1 mouse cellular context compared by ENCODE assay signal in genomic region chr7:99821953-99822352, GRCm38 (mm10).
TF ChIP-seq lines count a peak whose summit lies in the region.

No protein-coding gene starts in this region.

TF ChIP-seq in MEL, 35 proteins besides CTCF, POLR2A, EP300 and RAD21:
- TF ChIP-seq MXI1 (IDR thresholded peaks at IDR 0.05; ENCODE audit: low read depth, low read length) (no peak), MYB (IDR thresholded peaks at IDR 0.05; ENCODE audit: low read depth, low read length) (no peak), POLR2AphosphoS5 (IDR thresholded peaks at IDR 0.05; ENCODE audit: borderline replicate concordance, low read depth, low read length) (no peak), ZNF384 (IDR thresholded peaks at IDR 0.05; ENCODE audit: low read depth, low read length) (no peak), MYC (IDR thresholded peaks at IDR 0.05; ENCODE audit: low read depth, low read length) (no peak), RCOR1 (IDR thresholded peaks at IDR 0.05; ENCODE audit: low read depth, low read length) (no peak), ZKSCAN1 (IDR thresholded peaks at IDR 0.05; ENCODE audit: low read depth, low read length) (no peak), ETS1 (IDR thresholded peaks at IDR 0.05; ENCODE audit: low read depth, low read length) (no peak), CHD2 (IDR thresholded peaks at IDR 0.05; ENCODE audit: low read length) (no peak), ZMIZ1 (IDR thresholded peaks at IDR 0.05; ENCODE audit: low read depth, low read length) (no peak), USF2 (IDR thresholded peaks at IDR 0.05; ENCODE audit: borderline replicate concordance in 1 of 2, insufficient read depth in 1 of 2, low read depth in 1 of 2, low read length in 2 of 2) (no peak), POLR2AphosphoS2 (IDR thresholded peaks at IDR 0.05; ENCODE audit: low read length) (no peak), ZC3H11A (IDR thresholded peaks at IDR 0.05; ENCODE audit: low read depth, low read length) (no peak), JUND (IDR thresholded peaks at IDR 0.05; ENCODE audit: low read depth, low read length) (no peak), MAX (IDR thresholded peaks at IDR 0.05; ENCODE audit: low read length) (no peak), NRF1 (IDR thresholded peaks at IDR 0.05; ENCODE audit: insufficient read depth, low read depth, low read length, poor library complexity, severe bottlenecking) (no peak), USF1 (IDR thresholded peaks at IDR 0.05; ENCODE audit: low read depth, low read length) (no peak), HCFC1 (IDR thresholded peaks at IDR 0.05; ENCODE audit: low read depth, low read length) (no peak), E2F4 (IDR thresholded peaks at IDR 0.05; ENCODE audit: borderline replicate concordance, low read depth, low read length) (no peak), TAL1 (IDR thresholded peaks at IDR 0.05; ENCODE audit: low read length) (no peak)
